Mouse (Mus musculus): Measurements from ENCODE around the gene Tfap4. TPM values are rescaled to one million over a fixed set of nuclear protein-coding genes. Genes with fewer than 3 reads are reported as not detected.

Tfap4 gene
- polyA plus RNA-seq, 1 experiment, result 6.9 TPM

Other genes with a start within 250 kb of the Tfap4 start
- gene Adcy9, start 139.4 kb downstream of the Tfap4 start, polyA plus RNA-seq (2012; rRNA removed), result 18.3 and 21.6 TPM in 2 replicates
- 7.7 and 8.1 TPM in 2 replicates for gene Srl, start 18.0 kb downstream of the Tfap4 start, polyA plus RNA-seq (2012; rRNA removed)
- gene Glis2, start 34.9 kb upstream of the Tfap4 start, polyA plus RNA-seq (2012; rRNA removed), result 17.9 and 19.1 TPM in 2 replicates
- 95.5 and 119 TPM in 2 replicates for gene Pam16, start 65.1 kb upstream of the Tfap4 start, polyA plus RNA-seq (2012; rRNA removed)
- gene Vasn, start 80.1 kb upstream of the Tfap4 start, polyA plus RNA-seq (2012; rRNA removed), result 5.9 and 6.9 TPM in 2 replicates
- 51.2 and 51.9 TPM in 2 replicates for gene Dnaja3, start 80.1 kb upstream of the Tfap4 start, polyA plus RNA-seq (2012; rRNA removed)
- gene Coro7, start 119.9 kb upstream of the Tfap4 start, polyA plus RNA-seq (2012; rRNA removed), result 100 and 112 TPM in 2 replicates
- 18.5 and 22.1 TPM in 2 replicates for gene Nmral1, start 159.5 kb upstream of the Tfap4 start, polyA plus RNA-seq (2012; rRNA removed)
- gene Hmox2, start 166.5 kb upstream of the Tfap4 start, polyA plus RNA-seq (2012; rRNA removed), result 95.8 and 101 TPM in 2 replicates
- 187 TPM in 2 replicates for gene Cdip1, start 230.4 kb upstream of the Tfap4 start, polyA plus RNA-seq (2012; rRNA removed)

All from frontal cortex, adult 2 months (tissue).